Mouse (Mus musculus): ENCODE measurements around the gene Pdcl2. TPM values are rescaled to one million over a fixed set of nuclear protein-coding genes. Genes with fewer than 3 reads are reported as not detected.

Pdcl2 gene
- polyA plus RNA-seq, 1 experiment from 2014 or later = not detected

DNA sequence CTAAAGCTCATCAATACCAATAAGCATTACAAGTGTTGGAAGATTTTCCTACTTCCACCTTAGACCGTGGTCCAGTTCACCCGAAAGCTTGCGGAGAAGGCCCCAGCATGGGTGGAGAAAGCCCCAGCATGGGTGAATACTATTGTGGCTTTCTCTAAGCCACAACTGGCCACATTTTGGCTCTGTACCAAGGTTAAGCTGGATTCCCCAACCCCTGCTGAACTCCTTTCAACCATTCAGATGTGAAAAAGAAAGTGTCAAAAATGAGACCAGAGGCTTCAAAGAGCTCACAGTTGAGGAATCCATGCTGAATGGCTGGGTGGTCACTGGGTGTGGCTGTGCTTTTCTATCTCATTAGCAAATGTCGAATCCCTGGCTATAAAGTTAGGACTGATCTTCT is 2.9 kb upstream of the Pdcl2 start:
- no peaks in the 10 kb centered on the region for H3K27me3 ChIP-seq
- no peaks in the 10 kb centered on the region for H3K9me3 ChIP-seq
- H3K4me1 ChIP-seq = no peaks in the 10 kb centered on the region
- WGBS = 85% methylated on average over 4 of the region's 4 CpGs
- H3K9ac ChIP-seq = no peak overlapping the region
- H3K4me3 ChIP-seq = no peak overlapping the region
- H3K27ac ChIP-seq = no peak overlapping the region
- no peak overlapping the region for H3K4me2 ChIP-seq
- no peaks in the 10 kb centered on the region for H3K36me3 ChIP-seq
- ATAC-seq (ENCODE audit: insufficient number of reproducible peaks, low FRiP score, low TSS enrichment, low read depth) = no peak

DNA sequence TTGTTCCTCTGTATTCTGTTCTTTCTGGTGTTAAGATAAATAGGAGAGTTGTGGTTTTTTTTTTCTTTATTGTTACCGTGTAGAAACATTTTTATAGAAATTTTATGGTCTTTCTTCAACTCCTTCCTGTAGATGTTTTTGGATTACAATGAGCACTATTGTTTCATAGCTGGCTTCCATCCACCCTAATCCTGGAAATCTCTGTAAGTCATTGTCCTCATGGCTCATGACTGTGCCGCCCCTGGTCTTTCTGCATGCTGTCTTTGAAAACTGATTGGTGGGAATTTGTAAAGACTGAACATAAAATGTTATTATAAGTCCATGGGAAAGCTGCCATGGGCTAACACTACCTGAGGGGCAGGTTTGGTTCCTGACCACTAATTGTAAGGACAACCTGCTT is 3.7 kb downstream of the Pdcl2 start:
- Histone ChIP-seq H3K4me1 (no peaks in the 10 kb centered on the region), H3K4me3 (no peak overlapping the region), H3K9ac (no peak overlapping the region), H3K4me2 (no peak overlapping the region), H3K27ac (no peak overlapping the region), H3K27me3 (no peaks in the 10 kb centered on the region), H3K36me3 (no peaks in the 10 kb centered on the region), H3K9me3 (no peaks in the 10 kb centered on the region)
- 38% methylated on average over 2 of the region's 2 CpGs for WGBS
- ATAC-seq (ENCODE audit: insufficient number of reproducible peaks, low FRiP score, low TSS enrichment, low read depth) = no peak

DNA sequence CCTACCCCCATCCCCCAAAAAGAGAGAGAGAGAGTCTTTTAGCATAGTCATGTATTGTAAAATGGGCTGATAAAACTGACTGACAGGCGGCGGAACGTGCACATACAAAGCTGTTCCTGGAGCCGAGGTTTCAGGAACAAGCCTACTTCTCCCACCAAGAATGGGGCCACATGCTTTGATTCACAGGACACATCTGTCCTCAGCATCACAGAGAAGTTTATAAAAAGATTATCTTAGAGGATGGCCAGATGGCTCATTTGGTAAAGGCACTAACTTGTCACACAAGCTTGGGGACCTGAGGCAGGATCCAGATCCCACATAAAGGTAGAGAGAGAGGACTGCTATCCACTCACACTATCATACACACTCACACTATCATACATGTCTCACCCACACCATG is 5.8 kb downstream of the Pdcl2 start:
- H3K36me3 ChIP-seq = no peaks in the 10 kb centered on the region

DNA sequence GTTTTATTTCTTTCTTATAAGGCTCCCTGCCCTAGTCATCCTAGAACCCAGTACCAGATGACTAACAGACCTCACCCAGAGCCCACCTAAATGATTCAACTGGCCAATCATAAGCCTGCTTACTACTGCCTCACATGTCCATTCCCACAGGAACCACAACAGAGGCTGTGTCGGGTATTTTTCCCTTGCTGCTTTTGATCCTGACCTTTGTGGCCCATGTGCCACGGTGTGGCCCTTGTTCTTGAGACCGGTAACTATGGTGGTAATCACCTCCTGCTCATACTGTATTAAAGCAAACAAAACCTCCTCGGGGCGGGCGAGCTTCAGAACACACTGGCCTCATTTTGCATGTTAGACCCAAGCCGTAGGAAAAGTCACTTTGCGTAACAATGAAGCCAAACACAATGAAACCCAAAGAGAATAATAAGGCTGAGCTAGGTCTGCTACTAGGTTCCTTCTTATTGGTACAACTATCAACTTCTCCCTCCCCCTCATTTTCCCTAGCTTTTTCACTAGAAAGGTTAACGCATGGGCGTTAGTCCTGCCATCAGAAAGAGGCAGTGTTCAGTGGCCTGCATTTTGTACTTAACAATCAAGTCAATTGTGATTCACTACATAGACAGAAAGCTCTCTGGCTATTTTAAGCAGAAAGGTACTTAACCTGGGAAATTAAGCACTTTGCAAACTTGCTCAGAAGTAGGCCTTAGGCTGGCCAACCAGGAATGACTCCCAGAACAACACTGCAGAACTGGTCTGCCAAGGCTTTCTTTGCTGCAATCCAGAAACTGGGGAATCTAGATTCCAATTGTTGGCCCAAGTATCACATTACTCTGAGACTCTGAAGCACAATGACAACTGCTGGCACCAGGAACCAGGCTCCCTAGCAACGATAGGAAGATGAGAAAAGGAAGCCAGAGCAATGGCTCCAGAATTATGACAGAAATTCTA is 9.4 kb downstream of the Pdcl2 start:
- no peaks in the 10 kb centered on the region for H3K36me3 ChIP-seq
- WGBS = 52% methylated on average over 11 of the region's 11 CpGs
- H3K9me3 ChIP-seq = no peaks in the 10 kb centered on the region
- no peak overlapping the region for H3K4me2 ChIP-seq
- H3K27me3 ChIP-seq = no peaks in the 10 kb centered on the region
- H3K27ac ChIP-seq = no peak overlapping the region; the same call in 1 of the 2 replicates
- H3K4me3 ChIP-seq = no peak overlapping the region
- H3K4me1 ChIP-seq = peaks cover 5% of the 10 kb centered on the region; the same call in 1 of the 2 replicates
- H3K9ac ChIP-seq = no peak overlapping the region
- ATAC-seq (ENCODE audit: insufficient number of reproducible peaks, low FRiP score, low TSS enrichment, low read depth) = no peak

More for the DNA sequence above, 5.8 kb downstream of the Pdcl2 start:
- no peaks in the 10 kb centered on the region for H3K9me3 ChIP-seq
- H3K4me3 ChIP-seq = no peak overlapping the region
- no peaks in the 10 kb centered on the region for H3K27me3 ChIP-seq
- peaks cover 5% of the 10 kb centered on the region; the same call in 1 of the 2 replicates for H3K4me1 ChIP-seq
- H3K9ac ChIP-seq = no peak overlapping the region
- 81% methylated on average over 4 of the region's 4 CpGs for WGBS
- ATAC-seq (ENCODE audit: insufficient number of reproducible peaks, low FRiP score, low TSS enrichment, low read depth) = no peak
- no peak overlapping the region for H3K27ac ChIP-seq
- no peak overlapping the region for H3K4me2 ChIP-seq

DNA sequence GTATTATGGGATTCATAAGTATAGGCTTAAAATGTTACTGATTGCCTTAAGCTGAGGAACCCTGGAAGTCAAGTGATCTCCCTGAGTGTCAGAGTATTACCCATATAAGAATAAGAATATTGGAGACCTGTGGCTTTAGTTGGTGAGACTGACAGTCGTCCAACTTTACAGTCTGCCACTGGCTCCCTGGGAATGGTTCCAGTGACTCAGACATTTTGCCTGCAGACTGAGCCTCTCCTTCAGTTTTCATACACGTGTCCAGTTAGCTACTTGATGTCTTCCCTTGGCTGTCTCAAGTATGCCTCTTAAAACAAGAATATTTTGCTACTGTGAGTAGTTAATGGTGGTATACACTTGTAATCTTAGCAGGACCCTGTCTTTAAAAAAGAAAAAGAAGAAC is 22.8 kb downstream of the Pdcl2 start:
- H3K27me3 ChIP-seq = no peaks in the 10 kb centered on the region
- H3K4me2 ChIP-seq = no peak overlapping the region
- H3K9me3 ChIP-seq = no peaks in the 10 kb centered on the region
- WGBS = 55% methylated on average over 2 of the region's 2 CpGs
- H3K4me1 ChIP-seq = peaks cover 7% of the 10 kb centered on the region
- no peak for ATAC-seq (ENCODE audit: insufficient number of reproducible peaks, low FRiP score, low TSS enrichment, low read depth)
- no peak overlapping the region for H3K27ac ChIP-seq
- H3K4me3 ChIP-seq = no peak overlapping the region
- H3K9ac ChIP-seq = no peak overlapping the region
- H3K36me3 ChIP-seq = no peaks in the 10 kb centered on the region

DNA sequence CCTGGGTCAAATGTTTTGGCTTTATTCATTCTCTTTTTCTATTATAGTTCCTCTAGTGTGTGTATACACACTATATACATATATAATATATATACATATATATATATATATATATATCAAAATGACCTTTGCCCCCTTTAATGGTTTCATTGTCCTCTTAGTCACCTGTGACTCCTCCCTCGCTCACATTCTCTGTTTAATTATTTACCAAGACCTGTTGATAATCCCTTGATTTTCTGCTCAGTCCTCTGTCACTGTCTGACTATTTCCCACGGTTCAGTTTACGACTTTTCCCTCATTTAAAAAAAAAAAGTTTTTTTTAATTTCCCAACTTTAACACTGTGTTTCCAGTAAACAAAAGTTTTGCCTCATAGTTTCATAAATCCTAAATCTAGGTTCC is 24.7 kb downstream of the Pdcl2 start:
- no peaks in the 10 kb centered on the region for H3K36me3 ChIP-seq
- no peaks in the 10 kb centered on the region for H3K9me3 ChIP-seq
- WGBS = 65% methylated on average over 3 of the region's 3 CpGs
- H3K27me3 ChIP-seq = no peaks in the 10 kb centered on the region
- H3K4me1 ChIP-seq = peaks cover 10% of the 10 kb centered on the region
- no peak overlapping the region for H3K4me2 ChIP-seq
- ATAC-seq (ENCODE audit: insufficient number of reproducible peaks, low FRiP score, low TSS enrichment, low read depth) = no peak
- no peak overlapping the region for H3K9ac ChIP-seq
- H3K4me3 ChIP-seq = no peak overlapping the region
- no peak overlapping the region for H3K27ac ChIP-seq

DNA sequence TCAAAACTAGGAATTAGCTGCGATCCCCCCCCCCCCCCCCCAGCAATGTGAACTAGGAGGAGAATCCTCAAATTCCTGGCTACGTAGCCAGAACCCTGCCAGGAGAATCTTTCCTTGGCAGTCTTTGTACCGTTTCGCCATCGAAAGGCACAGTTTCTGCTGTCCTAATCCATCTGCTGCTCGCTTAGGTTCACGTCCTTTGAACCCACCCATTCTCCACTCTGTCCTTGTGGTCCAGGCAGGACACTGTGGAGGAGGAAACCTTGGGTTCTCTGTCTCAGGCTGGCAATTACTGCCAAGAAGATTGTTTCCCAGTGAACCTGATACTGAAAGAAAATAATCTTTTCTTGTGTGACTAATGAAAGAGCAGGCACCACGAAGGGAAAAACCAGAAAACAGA is 25.3 kb downstream of the Pdcl2 start:
- Histone ChIP-seq H3K9ac (no peak overlapping the region), H3K27me3 (no peaks in the 10 kb centered on the region), H3K36me3 (no peaks in the 10 kb centered on the region), H3K4me2 (peak overlapping the region; percentile 83), H3K27ac (no peak overlapping the region), H3K4me3 (peak overlapping the region; percentile 83; the same call in 1 of the 2 replicates), H3K9me3 (no peaks in the 10 kb centered on the region), H3K4me1 (peaks cover 10% of the 10 kb centered on the region)
- 8% methylated on average over 8 of the region's 8 CpGs for WGBS
- no peak for ATAC-seq (ENCODE audit: insufficient number of reproducible peaks, low FRiP score, low TSS enrichment, low read depth)

DNA sequence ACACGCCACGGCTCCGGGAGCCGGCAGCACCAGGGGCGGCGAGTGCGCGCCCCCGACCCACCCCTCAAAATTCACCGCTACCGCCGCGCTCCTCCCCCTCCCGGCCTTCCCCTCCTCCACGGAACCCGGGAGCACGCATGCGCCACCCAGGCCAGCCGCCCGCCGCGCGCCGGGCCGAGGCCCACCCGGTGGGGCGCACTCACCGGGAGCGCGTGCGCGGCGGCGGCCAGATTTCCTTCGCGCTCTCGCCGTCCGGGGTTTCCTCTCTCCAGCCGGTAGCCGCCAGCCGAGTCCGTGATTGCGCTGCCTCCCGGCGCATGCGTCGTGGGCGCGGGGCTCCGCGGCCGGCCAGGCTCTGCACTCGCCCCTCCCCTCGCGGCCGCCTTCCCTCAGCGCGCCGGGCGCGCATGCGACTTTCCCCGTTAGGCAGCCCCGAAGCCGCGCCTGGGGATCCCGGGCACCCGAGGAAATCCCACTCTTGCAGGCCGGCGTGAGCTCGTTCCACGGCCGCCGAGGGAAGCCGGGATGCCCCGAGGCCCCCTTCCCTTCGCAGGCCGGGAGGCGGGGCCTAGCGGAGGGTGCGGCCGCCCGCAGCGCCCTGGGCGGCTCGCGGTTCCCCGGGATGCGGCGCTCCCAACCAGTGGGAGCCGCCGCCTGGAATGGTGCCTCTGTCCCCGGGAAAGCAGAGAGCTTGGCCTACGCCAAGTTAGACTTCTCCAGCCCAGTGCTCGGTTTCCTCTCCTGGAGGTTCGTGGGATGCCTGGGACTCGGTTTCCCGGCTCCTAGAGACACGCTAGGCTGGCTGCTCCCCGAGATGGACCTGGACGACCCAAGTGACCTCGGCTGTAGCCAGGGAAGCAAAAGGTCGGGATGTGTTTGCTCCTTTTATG is 26.3 kb downstream of the Pdcl2 start, which contains the start of gene Clock:
TSS of gene Clock (minus strand) at position 341 of the 890 bp plus-strand sequence.
- Histone ChIP-seq H3K4me2 (peak within 1 kb of the TSS; percentile 83), H3K27me3 (no peaks in the 10 kb centered on the region), H3K9me3 (no peaks in the 10 kb centered on the region), H3K36me3 (no peaks in the 10 kb centered on the region), H3K4me3 (peak within 1 kb of the TSS; percentile 83), H3K4me1 (peaks cover 10% of the 10 kb centered on the region), H3K27ac (peak within 1 kb of the TSS; percentile 99), H3K9ac (peak within 1 kb of the TSS; percentile 78)
- under 1% methylated on average over 83 of the region's 104 CpGs for WGBS
- peak; percentile 91 for ATAC-seq (ENCODE audit: insufficient number of reproducible peaks, low FRiP score, low TSS enrichment, low read depth)

DNA sequence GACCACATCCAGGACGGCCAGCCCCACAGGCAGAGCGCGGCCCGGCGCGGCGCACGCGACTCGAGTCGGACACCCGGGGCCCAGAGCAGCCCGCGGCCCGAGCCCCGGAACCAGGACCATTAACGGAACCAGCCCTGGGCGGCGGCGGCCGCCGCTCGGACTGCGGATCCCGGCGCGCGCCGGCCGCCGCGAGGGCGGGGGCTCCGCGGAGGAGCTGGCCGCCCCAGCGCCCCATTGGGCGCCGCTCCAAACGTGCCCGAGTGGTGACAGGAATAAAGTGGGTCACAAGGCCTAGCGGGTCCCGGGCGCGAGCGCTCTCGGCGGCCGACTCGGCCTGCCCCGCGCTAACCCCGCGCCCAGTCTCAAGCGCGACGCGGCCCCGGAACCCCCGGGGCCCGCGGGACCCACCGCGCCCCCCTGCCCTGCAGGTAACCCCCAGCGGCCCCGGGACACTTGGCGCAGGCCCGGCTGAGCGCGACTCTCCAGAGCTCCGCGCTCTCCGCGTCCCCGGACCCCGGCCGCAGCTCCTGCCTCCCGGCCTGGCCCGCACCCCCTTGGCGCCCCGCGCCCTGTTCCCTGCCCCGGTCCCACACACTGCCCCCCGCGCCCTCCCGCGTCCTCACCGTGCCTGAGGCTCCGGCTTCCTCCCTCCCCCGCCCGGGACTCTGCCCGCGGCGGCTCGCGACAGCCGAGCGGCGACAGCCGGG is 27.1 kb downstream of the Pdcl2 start:
- Histone ChIP-seq H3K4me2 (peak overlapping the region; percentile 83), H3K27me3 (no peaks in the 10 kb centered on the region), H3K9me3 (no peaks in the 10 kb centered on the region), H3K9ac (peak overlapping the region; percentile 78), H3K4me3 (peak overlapping the region; percentile 83), H3K27ac (peak overlapping the region; percentile 99), H3K4me1 (peaks cover 10% of the 10 kb centered on the region), H3K36me3 (no peaks in the 10 kb centered on the region)
- peak; percentile 56 for ATAC-seq (ENCODE audit: insufficient number of reproducible peaks, low FRiP score, low TSS enrichment, low read depth)
- under 1% methylated on average over 82 of the region's 100 CpGs for WGBS

DNA sequence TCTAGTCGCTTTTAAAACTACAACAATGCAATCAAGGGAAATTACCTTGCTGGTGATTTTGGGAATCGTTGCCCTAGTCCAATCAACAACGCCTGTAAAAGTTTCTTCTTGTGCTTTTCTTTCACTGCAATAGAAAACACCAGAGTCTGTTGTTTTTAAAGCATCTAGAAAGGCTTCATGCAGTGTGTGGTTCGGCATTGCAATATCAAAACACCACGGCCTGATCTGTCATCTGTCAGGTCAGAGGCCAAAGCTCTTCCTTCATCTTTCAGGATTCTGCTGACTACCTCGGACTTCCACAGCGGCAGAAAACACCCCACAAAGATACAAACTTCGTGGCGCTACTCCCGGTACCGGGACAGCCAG is 27.6 kb downstream of the Pdcl2 start:
- peak overlapping the region; percentile 83 for H3K4me3 ChIP-seq
- no peaks in the 10 kb centered on the region for H3K36me3 ChIP-seq
- H3K27me3 ChIP-seq = no peaks in the 10 kb centered on the region
- WGBS = 3% methylated on average over 11 of the region's 11 CpGs
- no peak for ATAC-seq (ENCODE audit: insufficient number of reproducible peaks, low FRiP score, low TSS enrichment, low read depth)
- no peaks in the 10 kb centered on the region for H3K9me3 ChIP-seq
- peak overlapping the region; percentile 78 for H3K9ac ChIP-seq
- H3K27ac ChIP-seq = peak overlapping the region; percentile 99
- peaks cover 10% of the 10 kb centered on the region for H3K4me1 ChIP-seq
- H3K4me2 ChIP-seq = peak overlapping the region; percentile 83

DNA sequence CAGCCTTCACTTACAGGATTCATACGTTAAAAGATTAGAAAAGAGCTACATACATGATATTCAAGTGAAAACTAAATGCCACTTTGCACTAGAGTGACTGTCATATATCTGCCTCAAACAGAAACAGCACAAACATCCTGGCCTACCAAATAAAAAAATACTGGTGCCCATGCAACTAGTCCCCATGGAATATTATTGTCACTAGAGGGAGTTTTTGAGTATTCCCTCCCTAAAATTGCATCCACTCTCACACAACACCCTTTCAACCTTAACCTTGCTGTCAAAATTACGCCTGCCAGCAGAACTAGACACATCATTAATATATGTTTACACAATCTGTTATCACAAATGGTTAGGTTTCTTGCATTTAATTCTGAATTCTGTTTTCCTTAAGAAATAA is 28.9 kb downstream of the Pdcl2 start:
- H3K4me1 ChIP-seq = peaks cover 10% of the 10 kb centered on the region
- H3K27ac ChIP-seq = no peak overlapping the region
- H3K4me2 ChIP-seq = no peak overlapping the region
- H3K9ac ChIP-seq = no peak overlapping the region
- no peak for ATAC-seq (ENCODE audit: insufficient number of reproducible peaks, low FRiP score, low TSS enrichment, low read depth)
- H3K36me3 ChIP-seq = no peaks in the 10 kb centered on the region
- WGBS = 81% methylated on average over 2 of the region's 2 CpGs
- no peaks in the 10 kb centered on the region for H3K27me3 ChIP-seq
- no peaks in the 10 kb centered on the region for H3K9me3 ChIP-seq
- no peak overlapping the region for H3K4me3 ChIP-seq
